Mouse (Mus musculus): ENCODE data around the gene Sbf2. TPM values are rescaled to one million over a fixed set of nuclear protein-coding genes. Genes with fewer than 3 reads are reported as not detected.

Gene Sbf2
- polyA plus RNA-seq, 1 experiment from 2014 or later: 30.8 TPM

- ATAC-seq (replicated peaks; ENCODE audit: insufficient number of reproducible peaks, insufficient read depth, low FRiP score, low read depth): no peak
- Histone ChIP-seq H3K36me3 (peaks cover 69% of the 10 kb centered on the region), H3K4me3 (no peak overlapping the region), H3K9ac (no peak overlapping the region), H3K9me3 (replicated peaks) (no peaks in the 10 kb centered on the region), H3K27ac (no peak overlapping the region), H3K4me2 (no peak overlapping the region), H3K27me3 (no peaks in the 10 kb centered on the region), H3K4me1 (replicated peaks) (no peaks in the 10 kb centered on the region)
- 88% methylated on average over 5 of the region's 5 CpGs for WGBS
Measured at GRCm38 (mm10) chr7:110325381-110326110, 289.2 kb downstream of the Sbf2 start.

DNA sequence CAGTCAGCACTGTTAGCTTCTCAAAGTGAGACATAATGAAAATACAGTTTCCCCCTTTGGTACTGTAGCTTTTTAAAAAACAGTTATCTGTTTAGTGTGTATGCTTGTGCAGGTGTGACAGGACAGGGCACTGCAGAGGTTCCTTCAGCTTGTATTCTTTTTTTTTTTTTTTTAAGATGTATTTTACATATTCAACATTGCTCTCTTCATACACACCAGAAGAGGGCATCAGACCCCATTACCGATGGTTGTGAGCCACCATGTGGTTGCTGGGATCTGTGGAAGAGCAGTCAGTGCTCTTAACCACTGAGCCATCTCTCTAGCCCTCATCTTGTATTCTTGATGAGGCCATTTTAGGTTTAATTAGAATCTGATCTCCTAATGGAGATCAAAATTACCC, 289.9 kb downstream of the Sbf2 start:
- H3K9me3 ChIP-seq (replicated peaks): no peaks in the 10 kb centered on the region
- H3K36me3 ChIP-seq: peaks cover 69% of the 10 kb centered on the region
- no peak overlapping the region for H3K4me3 ChIP-seq
- no peaks in the 10 kb centered on the region for H3K27me3 ChIP-seq
- no peak overlapping the region for H3K4me2 ChIP-seq
- 94% methylated on average over 1 of the region's 1 CpGs for WGBS
- no peak overlapping the region for H3K27ac ChIP-seq
- peaks cover 5% of the 10 kb centered on the region; the same call in 1 of the 2 replicates for H3K4me1 ChIP-seq (replicated peaks)
- ATAC-seq (replicated peaks; ENCODE audit: insufficient number of reproducible peaks, insufficient read depth, low FRiP score, low read depth): no peak
- H3K9ac ChIP-seq: no peak overlapping the region

- 80% methylated on average over 5 of the region's 5 CpGs for WGBS
- H3K36me3 ChIP-seq: peaks cover 51% of the 10 kb centered on the region
- no peaks in the 10 kb centered on the region; the same call in 1 of the 2 replicates for H3K9me3 ChIP-seq (replicated peaks)
- no peak overlapping the region for H3K4me3 ChIP-seq
- ATAC-seq (replicated peaks; ENCODE audit: insufficient number of reproducible peaks, insufficient read depth, low FRiP score, low read depth): no peak
- H3K27ac ChIP-seq: no peak overlapping the region
- no peak overlapping the region for H3K9ac ChIP-seq
- no peaks in the 10 kb centered on the region for H3K27me3 ChIP-seq
- H3K4me2 ChIP-seq: no peak overlapping the region
- peaks cover 9% of the 10 kb centered on the region; the same call in 1 of the 2 replicates for H3K4me1 ChIP-seq (replicated peaks)
Measured at GRCm38 (mm10) chr7:110321106-110321505, 293.6 kb downstream of the Sbf2 start.

GRCm38 (mm10) chr7:110318971-110319519, 295.7 kb downstream of the Sbf2 start:
- Histone ChIP-seq H3K27me3 (no peaks in the 10 kb centered on the region), H3K36me3 (peaks cover 52% of the 10 kb centered on the region), H3K4me2 (no peak overlapping the region), H3K27ac (peak overlapping the region; percentile 68), H3K4me1 (replicated peaks) (peaks cover 9% of the 10 kb centered on the region; the same call in 1 of the 2 replicates), H3K9ac (no peak overlapping the region), H3K9me3 (replicated peaks) (no peaks in the 10 kb centered on the region; the same call in 1 of the 2 replicates), H3K4me3 (no peak overlapping the region)
- WGBS: 27% methylated on average over 6 of the region's 6 CpGs
- ATAC-seq (replicated peaks; ENCODE audit: insufficient number of reproducible peaks, insufficient read depth, low FRiP score, low read depth): peak; percentile 90

GRCm38 (mm10) chr7:110317412-110317811, 297.3 kb downstream of the Sbf2 start:
- H3K4me2 ChIP-seq: no peak overlapping the region
- 86% methylated on average over 4 of the region's 4 CpGs for WGBS
- peaks cover 9% of the 10 kb centered on the region; the same call in 1 of the 2 replicates for H3K4me1 ChIP-seq (replicated peaks)
- no peaks in the 10 kb centered on the region for H3K27me3 ChIP-seq
- no peak for ATAC-seq (replicated peaks; ENCODE audit: insufficient number of reproducible peaks, insufficient read depth, low FRiP score, low read depth)
- peaks cover 56% of the 10 kb centered on the region for H3K36me3 ChIP-seq
- H3K27ac ChIP-seq: no peak overlapping the region
- no peak overlapping the region for H3K4me3 ChIP-seq
- no peaks in the 10 kb centered on the region; the same call in 1 of the 2 replicates for H3K9me3 ChIP-seq (replicated peaks)
- no peak overlapping the region for H3K9ac ChIP-seq

DNA sequence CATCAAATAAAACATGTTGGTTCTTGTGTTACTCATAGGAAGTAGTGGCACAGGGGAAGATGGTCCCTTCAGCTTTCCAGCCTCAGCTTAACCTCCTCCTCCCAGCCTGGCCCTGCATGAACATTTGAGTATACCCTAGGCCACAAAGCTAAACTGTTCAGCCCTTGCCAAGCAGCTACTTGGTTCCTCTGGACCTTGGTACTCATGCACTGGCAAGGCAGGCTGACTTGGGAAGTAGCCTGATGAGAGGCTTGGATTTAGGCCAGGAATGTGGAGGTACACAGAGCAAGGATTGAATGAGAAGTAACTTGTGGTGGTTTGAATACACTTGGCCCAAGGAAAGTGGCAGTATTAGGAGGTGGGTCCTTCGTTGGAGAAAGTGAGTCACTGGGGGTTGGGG, 299.4 kb downstream of the Sbf2 start:
- Histone ChIP-seq H3K4me3 (no peak overlapping the region), H3K9me3 (replicated peaks) (no peaks in the 10 kb centered on the region; the same call in 1 of the 2 replicates), H3K27ac (no peak overlapping the region), H3K9ac (no peak overlapping the region), H3K4me2 (no peak overlapping the region), H3K4me1 (replicated peaks) (peaks cover 9% of the 10 kb centered on the region; the same call in 1 of the 2 replicates), H3K27me3 (no peaks in the 10 kb centered on the region), H3K36me3 (peaks cover 63% of the 10 kb centered on the region)
- WGBS: 88% methylated on average over 1 of the region's 1 CpGs
- no peak for ATAC-seq (replicated peaks; ENCODE audit: insufficient number of reproducible peaks, insufficient read depth, low FRiP score, low read depth)

DNA sequence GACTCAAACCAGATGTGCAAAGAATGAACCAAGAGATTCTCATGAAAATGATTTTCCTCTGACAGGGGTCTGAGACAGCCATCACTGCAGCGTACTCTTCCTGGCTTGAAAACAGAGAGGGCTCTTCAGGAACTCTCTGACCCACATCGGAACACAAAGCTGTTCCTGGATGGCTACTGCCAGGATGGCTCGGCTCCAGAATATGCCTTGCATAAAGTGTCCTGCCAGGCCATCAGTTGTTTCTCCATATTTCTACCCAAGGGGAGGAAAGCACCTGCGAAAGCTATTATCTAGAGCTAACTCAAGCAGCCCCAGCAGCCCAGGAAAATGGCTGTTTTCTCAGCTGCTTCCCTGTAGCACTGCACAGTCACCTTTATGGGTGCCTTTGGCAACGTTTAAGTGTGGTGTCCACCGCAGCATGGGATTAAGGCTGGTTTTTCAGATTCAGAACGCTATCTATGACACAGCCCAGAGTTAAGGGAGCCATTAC, 300.3 kb downstream of the Sbf2 start:
- 0 out of 2 replicates have a peak, but pooled peaks cover 4% of the 10 kb centered on the region for H3K4me1 ChIP-seq (replicated peaks)
- ATAC-seq (replicated peaks; ENCODE audit: insufficient number of reproducible peaks, insufficient read depth, low FRiP score, low read depth): no peak
- H3K27ac ChIP-seq: no peak overlapping the region
- no peaks in the 10 kb centered on the region; the same call in 1 of the 2 replicates for H3K9me3 ChIP-seq (replicated peaks)
- H3K4me3 ChIP-seq: no peak overlapping the region
- H3K36me3 ChIP-seq: peaks cover 71% of the 10 kb centered on the region
- H3K27me3 ChIP-seq: no peaks in the 10 kb centered on the region
- H3K4me2 ChIP-seq: no peak overlapping the region
- H3K9ac ChIP-seq: no peak overlapping the region
- 88% methylated on average over 7 of the region's 7 CpGs for WGBS

DNA sequence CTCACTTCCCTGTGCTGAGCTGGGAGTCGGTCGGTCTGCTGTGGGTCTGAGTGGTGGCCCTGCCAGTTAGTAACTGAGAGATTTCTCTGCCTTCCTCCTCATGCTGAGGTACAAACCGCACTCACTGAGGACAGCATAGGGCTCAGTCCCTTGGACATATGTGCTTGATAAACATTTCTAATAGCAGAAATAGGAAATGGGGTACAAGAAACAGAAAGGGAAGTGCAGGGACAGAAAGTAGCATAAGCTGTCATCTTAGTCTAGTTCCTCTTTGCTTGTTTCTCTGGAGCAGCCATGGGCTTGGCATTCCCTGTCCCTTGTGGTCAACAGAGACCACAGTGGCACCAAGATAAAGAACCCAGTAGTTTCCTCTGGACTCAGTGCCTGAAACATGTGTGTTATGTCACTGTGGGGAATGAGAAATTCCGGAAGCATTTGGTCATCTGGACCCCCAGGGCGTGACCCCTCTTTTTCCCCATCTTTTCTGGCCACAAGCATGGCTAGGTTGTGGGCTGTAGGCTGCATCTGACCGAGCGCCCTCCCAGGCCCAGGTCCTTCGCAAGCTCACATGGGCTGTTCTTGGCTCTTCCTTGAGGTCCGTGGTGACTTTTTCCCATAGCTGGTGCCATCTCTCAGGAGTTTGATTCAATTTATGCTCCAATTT, 301.2 kb downstream of the Sbf2 start:
- no peak overlapping the region for H3K9ac ChIP-seq
- no peak for ATAC-seq (replicated peaks; ENCODE audit: insufficient number of reproducible peaks, insufficient read depth, low FRiP score, low read depth)
- no peaks in the 10 kb centered on the region for H3K4me1 ChIP-seq (replicated peaks)
- WGBS: 88% methylated on average over 9 of the region's 9 CpGs
- H3K4me3 ChIP-seq: no peak overlapping the region
- no peaks in the 10 kb centered on the region for H3K27me3 ChIP-seq
- no peak overlapping the region for H3K4me2 ChIP-seq
- no peaks in the 10 kb centered on the region; the same call in 1 of the 2 replicates for H3K9me3 ChIP-seq (replicated peaks)
- no peak overlapping the region for H3K27ac ChIP-seq
- peaks cover 79% of the 10 kb centered on the region for H3K36me3 ChIP-seq

- no peak overlapping the region for H3K4me2 ChIP-seq
- no peaks in the 10 kb centered on the region for H3K27me3 ChIP-seq
- 89% methylated on average over 8 of the region's 8 CpGs for WGBS
- H3K9me3 ChIP-seq (replicated peaks): no peaks in the 10 kb centered on the region
- ATAC-seq (replicated peaks; ENCODE audit: insufficient number of reproducible peaks, insufficient read depth, low FRiP score, low read depth): no peak
- peaks cover 49% of the 10 kb centered on the region for H3K36me3 ChIP-seq
- H3K27ac ChIP-seq: no peak overlapping the region
- no peak overlapping the region for H3K9ac ChIP-seq
- no peak overlapping the region for H3K4me3 ChIP-seq
- H3K4me1 ChIP-seq (replicated peaks): no peaks in the 10 kb centered on the region
Measured at GRCm38 (mm10) chr7:110309246-110309645, 305.5 kb downstream of the Sbf2 start.

DNA sequence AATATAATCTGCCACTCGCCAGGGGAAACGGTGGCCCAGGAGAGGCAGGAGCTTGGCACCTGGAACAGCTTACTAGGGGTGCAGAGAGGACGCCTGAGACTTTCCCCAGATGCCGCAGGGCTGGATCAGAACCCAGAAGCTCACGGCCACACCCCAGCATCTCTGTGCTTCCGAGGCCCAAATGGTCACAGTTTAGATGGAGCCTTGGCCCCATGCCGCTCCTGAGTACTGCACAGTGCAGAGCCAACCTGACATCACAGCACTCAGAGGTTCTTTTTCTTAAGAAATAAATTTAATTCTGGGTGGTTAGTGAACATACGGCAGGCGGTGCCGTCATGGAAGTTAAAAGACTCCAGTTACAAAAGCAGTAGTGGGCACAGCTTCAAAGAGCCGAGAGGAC, 307.0 kb downstream of the Sbf2 start:
- ATAC-seq (replicated peaks; ENCODE audit: insufficient number of reproducible peaks, insufficient read depth, low FRiP score, low read depth): no peak
- peaks cover 36% of the 10 kb centered on the region for H3K36me3 ChIP-seq
- H3K27me3 ChIP-seq: no peaks in the 10 kb centered on the region
- H3K9ac ChIP-seq: no peak overlapping the region
- no peaks in the 10 kb centered on the region for H3K9me3 ChIP-seq (replicated peaks)
- 85% methylated on average over 11 of the region's 11 CpGs for WGBS
- no peak overlapping the region for H3K4me3 ChIP-seq
- H3K4me2 ChIP-seq: no peak overlapping the region
- H3K27ac ChIP-seq: no peak overlapping the region
- no peaks in the 10 kb centered on the region for H3K4me1 ChIP-seq (replicated peaks)

DNA sequence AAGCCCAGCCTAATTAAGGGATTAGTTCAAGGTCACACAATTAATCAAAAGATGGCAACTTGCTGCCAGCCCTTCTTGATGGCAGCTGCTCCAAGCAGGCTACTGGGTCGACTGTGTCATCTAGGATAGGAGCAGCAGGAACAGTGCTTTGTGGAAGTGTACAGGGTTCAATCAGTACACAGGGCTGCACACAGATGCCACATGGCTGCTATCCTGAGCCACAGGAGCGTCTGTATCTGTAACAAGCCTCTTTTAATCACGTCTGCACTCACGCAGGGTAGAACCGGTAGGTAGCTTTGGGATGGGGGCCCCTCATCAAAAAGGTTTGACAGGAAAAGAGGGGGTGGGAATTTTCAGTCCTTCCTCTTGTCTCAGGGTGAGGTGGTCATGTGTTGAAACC, 308.4 kb downstream of the Sbf2 start:
- Histone ChIP-seq H3K9ac (no peak overlapping the region), H3K9me3 (replicated peaks) (no peaks in the 10 kb centered on the region), H3K36me3 (peaks cover 21% of the 10 kb centered on the region), H3K4me1 (replicated peaks) (no peaks in the 10 kb centered on the region), H3K4me3 (no peak overlapping the region), H3K4me2 (no peak overlapping the region), H3K27ac (no peak overlapping the region), H3K27me3 (no peaks in the 10 kb centered on the region)
- ATAC-seq (replicated peaks; ENCODE audit: insufficient number of reproducible peaks, insufficient read depth, low FRiP score, low read depth): no peak
- WGBS: 51% methylated on average over 5 of the region's 5 CpGs

Measured in heart, embryonic 15.5 days (tissue).